In genomic region chr2:142401359-142401758, GRCm38 (mm10) we compare ENCODE assay signal across 26 mouse cellular contexts.
DNase-seq lines count a peak whose midpoint lies in the region; ATAC-seq and TF ChIP-seq lines count a peak whose summit lies in the region.
"Had no signal": no experiment of that assay in that cellular context is flagged by ENCODE, and none has a peak within 500 bp of the region (broad histone marks: within the 10 kb centered on the region; RNA-seq: fewer than 3 reads in every experiment).

No protein-coding gene starts in this region.

- no peak for TF ChIP-seq CTCF in layer of hippocampus, adult 2 months (conservative IDR thresholded peaks at IDR 0.05)
- no peak for TF ChIP-seq CTCF in midbrain, postnatal 0 days (IDR thresholded peaks at IDR 0.05)

- no peaks in the 10 kb centered on the region for H3K4me1 ChIP-seq in midbrain, postnatal 0 days (ENCODE audit: insufficient read depth, low read length)
- H3K4me1 ChIP-seq in midbrain, embryonic 16.5 days (ENCODE audit: control insufficient read depth, insufficient read depth, low read length) = no peaks in the 10 kb centered on the region
- H3K4me1 ChIP-seq: intestine, embryonic 15.5 days; lung, embryonic 15.5 days; megakaryocyte, embryonic 14.5 days had no signal

- H3K9ac ChIP-seq in midbrain, postnatal 0 days (replicated peaks; ENCODE audit: low read length, poor library complexity, severe bottlenecking) = no peak overlapping the region
- no peak overlapping the region for H3K9ac ChIP-seq in midbrain, embryonic 16.5 days (ENCODE audit: low read depth, low read length)
- H3K9ac ChIP-seq: forebrain, embryonic 13.5 days; hindbrain, embryonic 12.5 days; intestine, embryonic 15.5 days; liver, embryonic 15.5 days; lung, embryonic 15.5 days; midbrain, embryonic 12.5 days had no signal

- H3K27ac ChIP-seq in layer of hippocampus, adult 2 months = peak overlapping the region; percentile 21; the same call in 1 of the 2 replicates
- H3K27ac ChIP-seq in midbrain, postnatal 0 days (ENCODE audit: low read depth, low read length) = no peak overlapping the region
- no peak overlapping the region for H3K27ac ChIP-seq in midbrain, embryonic 16.5 days (ENCODE audit: low read length)
- H3K27ac ChIP-seq: forebrain, embryonic 13.5 days; hindbrain, embryonic 12.5 days; hindbrain, postnatal 0 days; intestine, embryonic 15.5 days; kidney, postnatal 0 days; liver, embryonic 15.5 days; lung, embryonic 15.5 days; midbrain, embryonic 12.5 days had no signal

- H3K4me3 ChIP-seq in layer of hippocampus, adult 2 months = no peak overlapping the region
- H3K4me3 ChIP-seq in midbrain, postnatal 0 days (ENCODE audit: low read depth, low read length) = no peak overlapping the region
- H3K4me3 ChIP-seq in midbrain, embryonic 16.5 days (ENCODE audit: low read depth, low read length) = no peak overlapping the region
- H3K4me3 ChIP-seq: forebrain, embryonic 13.5 days; hindbrain, embryonic 12.5 days; intestine, embryonic 15.5 days; liver, embryonic 15.5 days; lung, embryonic 15.5 days; megakaryocyte, embryonic 14.5 days; midbrain, embryonic 12.5 days had no signal

- H3K4me2 ChIP-seq in midbrain, postnatal 0 days (ENCODE audit: low read depth, low read length, poor library complexity, severe bottlenecking) = no peak overlapping the region
- no peak overlapping the region for H3K4me2 ChIP-seq in midbrain, embryonic 16.5 days (ENCODE audit: low read length)
- H3K4me2 ChIP-seq: forebrain, embryonic 13.5 days; heart, embryonic 11.5 days; hindbrain, embryonic 12.5 days; intestine, embryonic 15.5 days; liver, embryonic 15.5 days; lung, embryonic 15.5 days; midbrain, embryonic 12.5 days had no signal

- no peak for ATAC-seq in midbrain, postnatal 0 days (ENCODE audit: low FRiP score)
- ATAC-seq in midbrain, embryonic 16.5 days = no peak
- ATAC-seq: forebrain, embryonic 13.5 days; hindbrain, postnatal 0 days; intestine, embryonic 15.5 days had no signal

- WGBS in midbrain, postnatal 0 days = 87% methylated on average over 3 of the region's 3 CpGs
- 85% methylated on average over 3 of the region's 3 CpGs for WGBS in midbrain, embryonic 16.5 days

- no peaks in the 10 kb centered on the region for H3K27me3 ChIP-seq in midbrain, postnatal 0 days (ENCODE audit: insufficient read depth, low read length)
- H3K27me3 ChIP-seq in midbrain, embryonic 16.5 days (ENCODE audit: control insufficient read depth, insufficient read depth, low read depth, low read length) = no peaks in the 10 kb centered on the region
- H3K27me3 ChIP-seq: forebrain, embryonic 13.5 days; hindbrain, embryonic 12.5 days; intestine, embryonic 15.5 days; liver, embryonic 15.5 days; lung, embryonic 15.5 days; megakaryocyte, embryonic 14.5 days had no signal

- no peaks in the 10 kb centered on the region for H3K36me3 ChIP-seq in midbrain, postnatal 0 days (ENCODE audit: insufficient read depth, low read length)
- H3K36me3 ChIP-seq in midbrain, embryonic 16.5 days (ENCODE audit: control insufficient read depth, insufficient read depth, low read length) = no peaks in the 10 kb centered on the region
- H3K36me3 ChIP-seq: G1E; hindbrain, embryonic 12.5 days; intestine, embryonic 15.5 days; liver, embryonic 15.5 days; lung, embryonic 15.5 days; midbrain, embryonic 12.5 days had no signal

- H3K9me3 ChIP-seq in midbrain, postnatal 0 days (ENCODE audit: low read length) = no peaks in the 10 kb centered on the region
- no peaks in the 10 kb centered on the region for H3K9me3 ChIP-seq in midbrain, embryonic 16.5 days (replicated peaks; ENCODE audit: control insufficient read depth, low read length, poor library complexity, severe bottlenecking)
- H3K9me3 ChIP-seq: forebrain, embryonic 13.5 days; hindbrain, embryonic 12.5 days; intestine, embryonic 15.5 days; liver, embryonic 15.5 days; lung, embryonic 15.5 days; midbrain, embryonic 12.5 days had no signal

- peak; percentile 50 to 60 for DNase-seq in cerebellum, postnatal 10 days
- DNase-seq in cerebellum, adult 11 months = no peak
- no peak for DNase-seq in layer of hippocampus, adult 2 months (ENCODE audit: low spot score in 2 of 2)
- no peak for DNase-seq in layer of hippocampus, adult 18-20 months (ENCODE audit: low spot score in 2 of 2)
- DNase-seq in midbrain, postnatal 0 days (ENCODE audit: low spot score) = peak; percentile 42
- no peak for DNase-seq in heart, adult 9 months (ENCODE audit: low spot score in 2 of 2)
- DNase-seq: adrenal gland, postnatal 25 days; gastrocnemius, postnatal 25 days; heart, adult 11 months; heart, postnatal 36 days; kidney, adult 8-10 months; lung, postnatal 36 days; spleen, adult 18-20 months; thymus, postnatal 25 days had no signal

Comparison
In these comparisons a context has a peak if more than half of its experiments do, and no peak if none do; other contexts are left out.
1. DNase-seq: peak in cerebellum, postnatal 10 days (2 of 2) and midbrain, postnatal 0 days (single experiment); none in cerebellum, adult 11 months (single experiment), layer of hippocampus, adult 2 months (0 of 2), layer of hippocampus, adult 18-20 months (0 of 2) and heart, adult 9 months (0 of 2).